Mouse (Mus musculus): ENCODE measurements around the gene Ppp3ca. TPM values are rescaled to one million over a fixed set of nuclear protein-coding genes. Genes with fewer than 3 reads are reported as not detected.

Ppp3ca gene
- polyA plus RNA-seq, 1 experiment from 2014 or later, result 71.7 TPM

- Histone ChIP-seq H3K27ac (replicated peaks; ENCODE audit: low read depth, low read length) (no peak overlapping the region), H3K9me3 (ENCODE audit: control insufficient read depth, low read length) (no peaks in the 10 kb centered on the region), H3K36me3 (ENCODE audit: control insufficient read depth, insufficient read depth, low read length) (peaks cover 6% of the 10 kb centered on the region; the same call in 1 of the 2 replicates), H3K4me3 (ENCODE audit: low read depth, low read length) (no peak overlapping the region), H3K4me1 (ENCODE audit: control insufficient read depth, insufficient read depth, low read length) (no peaks in the 10 kb centered on the region), H3K9ac (ENCODE audit: low read depth, low read length) (no peak overlapping the region), H3K4me2 (ENCODE audit: low read depth, low read length) (no peak overlapping the region), H3K27me3 (replicated peaks; ENCODE audit: control insufficient read depth, insufficient read depth, low read length) (no peaks in the 10 kb centered on the region)
- 94% methylated on average over 4 of the region's 4 CpGs for WGBS
- ATAC-seq (ENCODE audit: low read depth) (no peak), DNase-seq (ENCODE audit: low spot score) (no peak)
Observed at GRCm38 (mm10) chr3:136805897-136806296, 136.0 kb downstream of the Ppp3ca start.

DNA sequence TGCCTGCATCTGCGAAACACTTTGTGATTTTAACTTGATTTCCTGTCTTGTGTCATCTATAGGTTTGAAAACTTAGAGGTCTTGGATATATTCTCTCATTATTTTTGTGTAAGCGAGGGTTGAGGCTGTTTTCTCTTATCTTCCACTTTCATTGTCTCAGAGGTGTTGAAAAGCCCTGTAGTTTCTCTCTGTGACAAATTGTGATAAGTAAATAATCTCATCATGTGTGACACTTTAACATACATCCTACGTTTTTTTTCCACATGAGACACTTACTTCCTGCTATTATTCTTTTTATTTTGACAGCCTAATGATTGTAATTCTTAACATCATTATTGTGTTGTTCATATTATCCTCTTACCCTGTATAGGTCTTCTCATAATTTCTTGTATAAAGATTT, 140.3 kb downstream of the Ppp3ca start:
- peaks cover 4% of the 10 kb centered on the region; the same call in 1 of the 2 replicates for H3K4me1 ChIP-seq (ENCODE audit: control insufficient read depth, insufficient read depth, low read length)
- no peaks in the 10 kb centered on the region for H3K27me3 ChIP-seq (replicated peaks; ENCODE audit: control insufficient read depth, insufficient read depth, low read length)
- H3K27ac ChIP-seq (replicated peaks; ENCODE audit: low read depth, low read length), result no peak overlapping the region
- no peak overlapping the region for H3K4me2 ChIP-seq (ENCODE audit: low read depth, low read length)
- no peak overlapping the region for H3K9ac ChIP-seq (ENCODE audit: low read depth, low read length)
- H3K36me3 ChIP-seq (ENCODE audit: control insufficient read depth, insufficient read depth, low read length), result no peaks in the 10 kb centered on the region
- no peak for DNase-seq (ENCODE audit: low spot score)
- WGBS, result 51% methylated on average over 3 of the region's 3 CpGs
- no peak for ATAC-seq (ENCODE audit: low read depth)
- no peak overlapping the region for H3K4me3 ChIP-seq (ENCODE audit: low read depth, low read length)
- H3K9me3 ChIP-seq (ENCODE audit: control insufficient read depth, low read length), result no peaks in the 10 kb centered on the region

DNA sequence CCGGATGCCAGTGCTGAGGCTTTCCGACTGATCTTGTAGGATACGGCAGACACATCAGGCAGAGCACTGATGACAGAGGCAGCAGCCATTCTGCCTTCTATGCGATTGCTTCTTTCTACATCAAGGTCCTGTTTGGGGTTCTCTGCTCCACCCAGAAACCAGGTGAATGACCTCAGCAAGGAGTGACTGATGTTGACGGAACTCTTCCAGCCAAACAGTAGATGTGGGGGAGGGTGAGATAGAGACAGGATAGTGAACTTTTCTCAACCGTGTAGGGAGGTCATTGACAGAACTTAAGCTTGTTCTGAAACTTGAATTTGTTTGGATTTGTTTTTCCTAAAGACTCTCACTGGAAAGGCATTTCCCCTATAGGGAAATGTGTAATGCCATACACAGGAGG, 142.2 kb downstream of the Ppp3ca start:
- no peaks in the 10 kb centered on the region for H3K27me3 ChIP-seq (replicated peaks; ENCODE audit: control insufficient read depth, insufficient read depth, low read length)
- no peak overlapping the region for H3K27ac ChIP-seq (replicated peaks; ENCODE audit: low read depth, low read length)
- H3K4me2 ChIP-seq (ENCODE audit: low read depth, low read length), result no peak overlapping the region
- peaks cover 4% of the 10 kb centered on the region; the same call in 1 of the 2 replicates for H3K4me1 ChIP-seq (ENCODE audit: control insufficient read depth, insufficient read depth, low read length)
- H3K9me3 ChIP-seq (ENCODE audit: control insufficient read depth, low read length), result no peaks in the 10 kb centered on the region
- H3K4me3 ChIP-seq (ENCODE audit: low read depth, low read length), result no peak overlapping the region
- H3K9ac ChIP-seq (ENCODE audit: low read depth, low read length), result no peak overlapping the region
- DNase-seq (ENCODE audit: low spot score) (no peak), ATAC-seq (ENCODE audit: low read depth) (no peak)
- WGBS, result 78% methylated on average over 6 of the region's 6 CpGs
- no peaks in the 10 kb centered on the region for H3K36me3 ChIP-seq (ENCODE audit: control insufficient read depth, insufficient read depth, low read length)

DNA sequence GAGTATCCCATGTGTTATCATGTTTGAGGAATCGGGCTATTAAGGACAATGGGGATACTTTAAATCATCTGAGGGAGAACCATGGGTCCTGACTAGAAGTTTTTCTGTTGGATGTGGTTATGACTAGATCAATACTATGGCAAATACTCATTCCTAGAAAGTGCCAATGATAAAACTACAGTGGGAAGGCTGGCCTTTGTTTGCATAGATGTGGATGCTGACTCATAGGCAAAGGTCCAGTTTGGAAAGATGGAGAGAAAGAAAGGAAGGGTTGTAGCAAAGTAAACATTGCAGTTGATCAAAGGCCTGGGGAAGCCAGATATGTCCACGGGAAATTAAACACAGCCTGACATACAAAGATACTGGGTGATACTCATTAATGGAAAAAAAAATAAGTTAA, 142.9 kb downstream of the Ppp3ca start:
- Histone ChIP-seq H3K9ac (ENCODE audit: low read depth, low read length) (no peak overlapping the region), H3K27me3 (replicated peaks; ENCODE audit: control insufficient read depth, insufficient read depth, low read length) (no peaks in the 10 kb centered on the region), H3K27ac (replicated peaks; ENCODE audit: low read depth, low read length) (no peak overlapping the region), H3K4me1 (ENCODE audit: control insufficient read depth, insufficient read depth, low read length) (peaks cover 4% of the 10 kb centered on the region; the same call in 1 of the 2 replicates), H3K4me3 (ENCODE audit: low read depth, low read length) (no peak overlapping the region), H3K9me3 (ENCODE audit: control insufficient read depth, low read length) (no peaks in the 10 kb centered on the region), H3K36me3 (ENCODE audit: control insufficient read depth, insufficient read depth, low read length) (no peaks in the 10 kb centered on the region), H3K4me2 (ENCODE audit: low read depth, low read length) (no peak overlapping the region)
- WGBS, result 73% methylated on average over 2 of the region's 2 CpGs
- no peak for DNase-seq (ENCODE audit: low spot score)
- no peak for ATAC-seq (ENCODE audit: low read depth)

DNA sequence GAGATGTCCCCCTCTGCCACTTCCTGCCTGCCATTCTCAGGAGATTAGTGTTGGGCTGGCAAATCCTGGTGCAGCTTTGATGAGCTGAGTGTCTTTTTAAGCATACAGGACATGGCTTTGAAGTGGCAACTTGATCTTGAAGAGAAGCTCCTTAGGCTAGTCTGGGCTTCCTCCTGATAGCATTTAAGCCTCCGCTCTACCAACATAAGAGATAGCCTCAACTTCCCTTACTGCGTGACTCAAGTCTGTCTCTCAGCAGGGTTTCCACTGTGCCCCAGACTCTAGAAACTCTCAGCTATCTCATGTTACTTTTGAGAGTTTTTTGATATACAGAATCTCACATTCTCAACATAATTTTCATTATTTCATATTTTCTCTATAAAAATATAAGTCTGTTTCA, 144.0 kb downstream of the Ppp3ca start:
- WGBS, result 88% methylated on average over 2 of the region's 2 CpGs
- DNase-seq (ENCODE audit: low spot score), result no peak

DNA sequence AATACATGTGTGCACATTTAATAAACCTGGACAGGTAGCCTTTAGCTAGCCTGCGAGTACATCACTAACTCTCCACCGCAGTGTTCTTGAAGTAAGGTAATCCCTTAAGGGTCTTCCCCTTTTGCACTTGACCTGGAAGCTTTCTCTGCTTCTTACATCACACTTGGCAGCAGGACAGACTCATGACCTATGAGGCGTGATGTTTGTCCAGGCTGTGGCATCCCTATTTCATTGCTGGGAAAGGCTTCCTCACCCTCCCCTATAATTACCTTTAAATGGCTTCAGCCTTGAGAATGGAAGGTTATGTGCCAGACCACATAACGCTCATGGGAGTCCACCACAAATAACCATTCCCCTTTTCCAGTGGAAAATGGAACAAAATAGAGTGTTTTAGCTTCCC, 145.0 kb downstream of the Ppp3ca start:
- 83% methylated on average over 4 of the region's 4 CpGs for WGBS
- H3K27me3 ChIP-seq (replicated peaks; ENCODE audit: control insufficient read depth, insufficient read depth, low read length), result no peaks in the 10 kb centered on the region
- no peak overlapping the region for H3K27ac ChIP-seq (replicated peaks; ENCODE audit: low read depth, low read length)

More for the DNA sequence above, 144.0 kb downstream of the Ppp3ca start:
- no peak overlapping the region for H3K4me2 ChIP-seq (ENCODE audit: low read depth, low read length)
- H3K9me3 ChIP-seq (ENCODE audit: control insufficient read depth, low read length), result no peaks in the 10 kb centered on the region
- no peak overlapping the region for H3K4me3 ChIP-seq (ENCODE audit: low read depth, low read length)
- peaks cover 4% of the 10 kb centered on the region; the same call in 1 of the 2 replicates for H3K4me1 ChIP-seq (ENCODE audit: control insufficient read depth, insufficient read depth, low read length)
- H3K36me3 ChIP-seq (ENCODE audit: control insufficient read depth, insufficient read depth, low read length), result no peaks in the 10 kb centered on the region
- no peak overlapping the region for H3K9ac ChIP-seq (ENCODE audit: low read depth, low read length)
- H3K27me3 ChIP-seq (replicated peaks; ENCODE audit: control insufficient read depth, insufficient read depth, low read length), result no peaks in the 10 kb centered on the region
- H3K27ac ChIP-seq (replicated peaks; ENCODE audit: low read depth, low read length), result no peak overlapping the region
- no peak for ATAC-seq (ENCODE audit: low read depth)

GRCm38 (mm10) chr3:136816319-136816718, 146.4 kb downstream of the Ppp3ca start:
- ATAC-seq (ENCODE audit: low read depth) (no peak), DNase-seq (ENCODE audit: low spot score) (no peak)
- Histone ChIP-seq H3K36me3 (ENCODE audit: control insufficient read depth, insufficient read depth, low read length) (no peaks in the 10 kb centered on the region), H3K4me3 (ENCODE audit: low read depth, low read length) (no peak overlapping the region), H3K9me3 (ENCODE audit: control insufficient read depth, low read length) (no peaks in the 10 kb centered on the region), H3K4me1 (ENCODE audit: control insufficient read depth, insufficient read depth, low read length) (peaks cover 4% of the 10 kb centered on the region; the same call in 1 of the 2 replicates), H3K27me3 (replicated peaks; ENCODE audit: control insufficient read depth, insufficient read depth, low read length) (no peaks in the 10 kb centered on the region), H3K4me2 (ENCODE audit: low read depth, low read length) (no peak overlapping the region), H3K9ac (ENCODE audit: low read depth, low read length) (no peak overlapping the region), H3K27ac (replicated peaks; ENCODE audit: low read depth, low read length) (no peak overlapping the region)
- WGBS, result 88% methylated on average over 3 of the region's 3 CpGs

More for the DNA sequence above, 145.0 kb downstream of the Ppp3ca start:
- no peaks in the 10 kb centered on the region for H3K9me3 ChIP-seq (ENCODE audit: control insufficient read depth, low read length)
- H3K4me3 ChIP-seq (ENCODE audit: low read depth, low read length), result no peak overlapping the region
- no peak overlapping the region for H3K4me2 ChIP-seq (ENCODE audit: low read depth, low read length)
- no peak for ATAC-seq (ENCODE audit: low read depth)
- peak; percentile 35 for DNase-seq (ENCODE audit: low spot score)
- no peak overlapping the region for H3K9ac ChIP-seq (ENCODE audit: low read depth, low read length)
- no peaks in the 10 kb centered on the region for H3K36me3 ChIP-seq (ENCODE audit: control insufficient read depth, insufficient read depth, low read length)
- H3K4me1 ChIP-seq (ENCODE audit: control insufficient read depth, insufficient read depth, low read length), result peaks cover 4% of the 10 kb centered on the region; the same call in 1 of the 2 replicates

DNA sequence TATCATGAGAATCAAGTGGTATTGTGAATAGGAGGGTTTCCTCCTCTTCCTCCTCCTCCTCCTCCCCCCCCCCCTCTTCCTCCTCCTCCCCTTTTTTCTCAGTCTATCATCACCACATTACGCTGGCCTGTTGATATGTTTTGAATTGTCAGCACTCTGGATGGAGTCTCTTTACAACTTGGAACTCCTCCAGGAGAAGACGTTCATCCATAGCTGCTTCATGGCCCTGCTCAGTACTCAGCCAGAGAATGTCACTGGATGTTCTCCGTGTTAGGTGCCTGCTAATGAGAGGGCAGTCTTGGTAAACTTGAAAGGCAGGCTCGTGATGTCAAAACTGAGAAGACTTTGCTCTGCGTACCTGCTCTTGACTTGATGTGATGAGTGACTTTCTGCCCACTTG, 149.1 kb downstream of the Ppp3ca start:
- Histone ChIP-seq H3K9ac (ENCODE audit: low read depth, low read length) (no peak overlapping the region), H3K4me1 (ENCODE audit: control insufficient read depth, insufficient read depth, low read length) (no peaks in the 10 kb centered on the region), H3K27ac (replicated peaks; ENCODE audit: low read depth, low read length) (no peak overlapping the region), H3K27me3 (replicated peaks; ENCODE audit: control insufficient read depth, insufficient read depth, low read length) (no peaks in the 10 kb centered on the region), H3K9me3 (ENCODE audit: control insufficient read depth, low read length) (no peaks in the 10 kb centered on the region), H3K36me3 (ENCODE audit: control insufficient read depth, insufficient read depth, low read length) (no peaks in the 10 kb centered on the region), H3K4me2 (ENCODE audit: low read depth, low read length) (no peak overlapping the region), H3K4me3 (ENCODE audit: low read depth, low read length) (no peak overlapping the region)
- ATAC-seq (ENCODE audit: low read depth) (peak; percentile 44; the same call in 1 of the 2 replicates), DNase-seq (ENCODE audit: low spot score) (peak; percentile 23)
- 65% methylated on average over 5 of the region's 5 CpGs for WGBS

DNA sequence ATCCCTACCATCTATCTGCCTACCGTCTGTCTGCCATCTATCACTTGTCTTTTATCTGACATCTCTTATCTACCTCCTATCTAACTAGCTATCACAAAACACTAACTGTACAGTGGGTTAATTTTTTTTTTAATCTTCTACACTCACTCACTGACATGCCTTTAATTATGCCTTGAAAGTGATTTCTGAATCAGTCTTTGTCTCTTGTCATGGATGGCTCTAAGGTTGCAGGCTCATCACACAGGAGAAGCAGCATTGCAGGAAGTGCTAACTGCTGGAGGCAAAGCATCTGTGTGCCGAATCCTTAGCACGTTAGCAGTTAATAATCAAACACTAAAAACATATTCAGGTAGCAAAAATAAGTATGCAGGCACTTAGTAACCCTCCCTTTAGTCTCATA, 151.1 kb downstream of the Ppp3ca start:
- Histone ChIP-seq H3K4me1 (ENCODE audit: control insufficient read depth, insufficient read depth, low read length) (no peaks in the 10 kb centered on the region), H3K4me3 (ENCODE audit: low read depth, low read length) (no peak overlapping the region), H3K27ac (replicated peaks; ENCODE audit: low read depth, low read length) (no peak overlapping the region), H3K9ac (ENCODE audit: low read depth, low read length) (no peak overlapping the region), H3K9me3 (ENCODE audit: control insufficient read depth, low read length) (no peaks in the 10 kb centered on the region), H3K36me3 (ENCODE audit: control insufficient read depth, insufficient read depth, low read length) (no peaks in the 10 kb centered on the region), H3K27me3 (replicated peaks; ENCODE audit: control insufficient read depth, insufficient read depth, low read length) (no peaks in the 10 kb centered on the region), H3K4me2 (ENCODE audit: low read depth, low read length) (no peak overlapping the region)
- WGBS, result 62% methylated on average over 3 of the region's 3 CpGs
- DNase-seq (ENCODE audit: low spot score) (no peak), ATAC-seq (ENCODE audit: low read depth) (no peak)

Measured in embryonic facial prominence, embryonic 14.5 days (tissue).